Mouse (Mus musculus) lung, adult 2 months (tissue): ENCODE measurements around the gene 4930558C23Rik.

Experiments
- CTCF ChIP-seq: fragments of 200-500 bp; IDR thresholded peaks from 2 replicates; pipeline ENCODE4 v1.5.1; 2011; ENCODE audit warnings: mild to moderate bottlenecking, low read length, control low read depth; ENCODE audit not compliant: insufficient read depth
- POLR2A ChIP-seq: fragments of 200-500 bp; IDR thresholded peaks from 2 replicates; pipeline ENCODE4 v1.6.1; 2011; ENCODE audit warnings: low read depth, mild to moderate bottlenecking, control low read depth, low read length, borderline replicate concordance; ENCODE audit errors: extremely low read depth

DNA sequence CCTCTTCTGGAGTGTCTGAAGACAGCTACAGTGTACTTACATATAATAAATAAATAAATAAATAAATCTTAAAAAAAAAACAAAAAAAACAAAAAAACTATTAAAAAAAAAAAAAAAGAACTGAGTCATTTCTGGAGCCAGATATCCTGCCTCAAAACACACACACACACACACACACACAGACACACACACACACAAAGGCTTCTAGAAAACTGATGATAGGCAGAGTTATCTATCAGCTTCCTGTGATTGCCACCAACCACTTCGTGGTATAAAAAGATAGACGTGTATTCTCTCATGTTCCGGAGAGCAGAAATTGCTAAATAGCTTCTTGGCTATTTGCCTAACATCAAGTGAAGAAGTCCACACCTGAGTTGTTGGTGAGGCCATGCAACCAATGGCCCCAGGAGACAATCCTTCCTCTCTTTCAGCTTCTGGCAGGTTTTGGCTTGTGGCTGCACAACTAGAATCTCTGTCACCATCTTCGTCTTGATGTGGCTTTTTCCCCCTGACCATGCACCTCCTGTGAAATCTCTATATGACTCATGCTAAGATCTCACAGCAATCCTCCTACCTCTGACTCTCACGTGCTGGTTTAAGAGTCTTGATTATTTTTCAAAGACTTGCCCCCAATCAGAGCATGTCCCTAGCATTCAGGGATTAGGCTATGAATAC lies 17.1 kb downstream of the 4930558C23Rik start:
- no peak for TF ChIP-seq CTCF
- TF ChIP-seq POLR2A: no peak
